Mouse (Mus musculus) liver (tissue): ENCODE measurements at regions not wholly inside any gene's neighbourhood (a gene's known extent, or its start where the extent isn't known, plus 50 kb on each side); places are given as distances from the start of the nearest gene placed in this dataset.

Experiments
- DNase-seq: peaks from one replicate; pipeline ENCODE4 v3.0.0-alpha.2; 2020; ENCODE audit warnings: mixed read lengths

- no peak for DNase-seq
These were observed 146.1 kb downstream of the Efcab1 start for GRCm38 (mm10) chr16:15052389-15052923.

- DNase-seq: peak; percentile 50
These were observed 146.8 kb downstream of the Efcab1 start for GRCm38 (mm10) chr16:15052924-15053793.

GRCm38 (mm10) chr16:15053840-15054239 is 147.4 kb downstream of the Efcab1 start:
- DNase-seq: peak; percentile 3

GRCm38 (mm10) chr16:15054306-15055001 is 148.0 kb downstream of the Efcab1 start:
- DNase-seq: no peak

GRCm38 (mm10) chr16:15055697-15056096 is 149.3 kb downstream of the Efcab1 start:
- no peak for DNase-seq

GRCm38 (mm10) chr16:15070485-15070960 is 164.1 kb downstream of the Efcab1 start:
- DNase-seq: no peak

- DNase-seq: no peak
These were observed 168.0 kb downstream of the Efcab1 start for GRCm38 (mm10) chr16:15074407-15074806.

GRCm38 (mm10) chr16:15083692-15084091 is 177.3 kb downstream of the Efcab1 start:
- no peak for DNase-seq

GRCm38 (mm10) chr16:15084147-15084752 is 177.8 kb downstream of the Efcab1 start:
- no peak for DNase-seq

- peak; percentile 9 for DNase-seq
These were observed 178.6 kb downstream of the Efcab1 start for GRCm38 (mm10) chr16:15084753-15085728.

- DNase-seq: no peak
These were observed 180.2 kb downstream of the Efcab1 start for GRCm38 (mm10) chr16:15086556-15086955.

- DNase-seq: no peak
These were observed 197.5 kb downstream of the Efcab1 start for GRCm38 (mm10) chr16:15103938-15104337.

- DNase-seq: no peak
These were observed 200.8 kb downstream of the Efcab1 start for GRCm38 (mm10) chr16:15107234-15107633.

- no peak for DNase-seq
These were observed 204.1 kb upstream of the Gm21897 start for GRCm38 (mm10) chr16:15113131-15113530.

GRCm38 (mm10) chr16:15113989-15114556 is 203.2 kb upstream of the Gm21897 start:
- DNase-seq: no peak

- DNase-seq: no peak
These were observed 202.6 kb upstream of the Gm21897 start for GRCm38 (mm10) chr16:15114574-15115230.

- DNase-seq: no peak
These were observed 201.9 kb upstream of the Gm21897 start for GRCm38 (mm10) chr16:15115386-15115785.

GRCm38 (mm10) chr16:15119799-15120198 is 197.5 kb upstream of the Gm21897 start:
- DNase-seq: no peak

GRCm38 (mm10) chr16:15128996-15129395 is 188.3 kb upstream of the Gm21897 start:
- DNase-seq: no peak

GRCm38 (mm10) chr16:15129806-15130205 is 187.5 kb upstream of the Gm21897 start:
- DNase-seq: no peak

- no peak for DNase-seq
These were observed 159.4 kb upstream of the Gm21897 start for GRCm38 (mm10) chr16:15157852-15158251.
